Mouse (Mus musculus) small intestine, adult 2 months (tissue): ENCODE measurements at regions not wholly inside any gene's neighbourhood (a gene's known extent, or its start where the extent isn't known, plus 50 kb on each side); places are given as distances from the start of the nearest gene placed in this dataset.

Experiments
- H3K27ac ChIP-seq: fragments of 200-500 bp; 2 replicates; pipeline ENCODE4 v1.5.1; 2012; ENCODE audit warnings: low read depth, low read length, control low read depth, inconsistent platforms; ENCODE audit not compliant: insufficient read depth
- H3K27me3 ChIP-seq: fragments of 200-500 bp; 2 replicates; pipeline ENCODE4 v1.6.1; 2012; ENCODE audit warnings: mild to moderate bottlenecking, moderate library complexity, low read length, inconsistent platforms; ENCODE audit not compliant: control insufficient read depth, insufficient read depth
- H3K36me3 ChIP-seq: fragments of 200-500 bp; 2 replicates; pipeline ENCODE4 v1.6.1; 2012; ENCODE audit warnings: mild to moderate bottlenecking, low read length, control low read depth, inconsistent platforms; ENCODE audit not compliant: control insufficient read depth, insufficient read depth
- H3K4me1 ChIP-seq: fragments of 200-500 bp; 2 replicates; pipeline ENCODE4 v1.6.1; 2012; ENCODE audit warnings: low read length, inconsistent platforms, mixed read lengths; ENCODE audit not compliant: control insufficient read depth, insufficient read depth, insufficient read length
- H3K4me3 ChIP-seq: fragments of 200-500 bp; 2 replicates; pipeline ENCODE4 v1.5.1; 2012; ENCODE audit warnings: low read depth, mild to moderate bottlenecking, control low read depth, inconsistent platforms, low read length, moderate library complexity
- CTCF ChIP-seq: fragments of 200-500 bp; IDR thresholded peaks from 2 replicates; pipeline ENCODE4 v1.5.1; 2012; ENCODE audit warnings: low read depth, mild to moderate bottlenecking, control low read depth, inconsistent platforms, low read length, moderate library complexity, mixed read lengths; ENCODE audit not compliant: insufficient replicate concordance, insufficient read length; ENCODE audit errors: extremely low read depth
- POLR2A ChIP-seq: fragments of 200-500 bp; IDR thresholded peaks from 2 replicates; pipeline ENCODE4 v1.6.1; 2012; ENCODE audit warnings: low read depth, mild to moderate bottlenecking, control low read depth, inconsistent platforms, low read length, moderate library complexity
- WGBS: fragments of 180-500 bp; shearing (Covaris S2); methylation state at CpG from one replicate; pipeline ENCODE4 v1.1.7; 2018; 5-methylcytosine and 5-hydroxymethylcytosine counted together

DNA sequence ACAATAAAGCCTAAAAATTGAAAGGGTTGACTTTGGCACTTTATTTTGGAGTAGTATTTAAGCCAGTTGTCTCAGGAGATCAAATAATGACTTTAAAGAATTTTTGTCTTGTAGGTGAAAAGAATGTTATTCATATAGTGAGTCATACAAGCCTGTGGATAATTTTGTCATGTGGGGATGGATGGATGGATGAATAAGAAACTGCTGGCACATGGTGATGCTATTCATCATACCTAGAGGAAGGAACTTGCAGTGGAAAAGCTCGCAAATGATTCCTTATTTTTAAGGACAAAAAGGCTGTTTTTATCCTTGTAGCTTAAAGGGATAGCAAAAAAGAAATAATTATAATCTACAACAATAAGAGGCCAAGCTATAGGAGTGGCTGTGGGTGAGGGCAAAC is 655.4 kb upstream of the Auts2 start:
- TF ChIP-seq POLR2A (no peak), CTCF (no peak)

DNA sequence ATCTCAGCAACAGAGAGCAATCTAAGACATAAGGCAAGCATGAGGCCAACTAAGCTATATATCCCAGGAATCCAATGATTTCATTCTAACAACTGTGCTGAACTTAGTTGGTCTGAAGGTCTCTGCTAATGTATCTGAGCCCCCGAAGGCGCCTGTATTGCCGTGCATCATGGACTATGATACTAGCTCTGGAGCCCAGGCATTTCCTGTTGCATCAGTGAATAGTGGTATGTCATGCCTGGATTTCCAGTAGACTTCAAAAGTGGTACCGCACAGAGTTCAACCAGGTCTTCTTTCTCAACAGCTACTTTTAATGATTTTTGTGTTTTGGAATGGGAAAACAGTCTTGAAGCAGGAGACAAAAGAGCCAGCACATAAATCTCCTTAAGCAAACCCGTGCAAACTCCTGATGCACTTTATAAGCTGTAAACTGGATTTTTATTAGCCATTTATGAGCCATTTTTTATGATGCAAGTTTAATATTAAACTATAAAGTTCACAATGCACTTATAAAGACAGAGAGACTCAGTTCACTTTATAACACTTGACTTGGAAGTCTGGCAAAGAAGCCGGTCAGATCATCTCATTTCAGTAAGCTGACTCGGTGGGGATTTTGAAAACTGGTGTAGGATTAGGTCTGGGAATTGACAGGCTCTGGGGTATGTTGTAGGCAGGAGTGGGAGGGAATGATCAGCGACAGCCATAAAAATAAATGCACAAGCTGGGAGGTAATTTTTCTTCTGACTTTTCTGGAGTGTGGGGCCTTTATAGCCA is 646.8 kb upstream of the Auts2 start:
- peaks cover 11% of the 10 kb centered on the region; the same call in 1 of the 2 replicates for H3K4me1 ChIP-seq
- H3K36me3 ChIP-seq = no peaks in the 10 kb centered on the region
- peak overlapping the region; percentile 49 for H3K27ac ChIP-seq
- TF ChIP-seq POLR2A = no peak
- TF ChIP-seq CTCF = no peak
- H3K27me3 ChIP-seq = no peaks in the 10 kb centered on the region
- WGBS = 28% methylated on average over 8 of the region's 8 CpGs
- no peak overlapping the region for H3K4me3 ChIP-seq

More for the DNA sequence above, 655.4 kb upstream of the Auts2 start:
- H3K4me3 ChIP-seq = no peak overlapping the region
- WGBS = 70% methylated on average over 1 of the region's 1 CpGs
- H3K27me3 ChIP-seq = no peaks in the 10 kb centered on the region
- peaks cover 3% of the 10 kb centered on the region; the same call in 1 of the 2 replicates for H3K4me1 ChIP-seq
- no peak overlapping the region for H3K27ac ChIP-seq
- no peaks in the 10 kb centered on the region for H3K36me3 ChIP-seq

DNA sequence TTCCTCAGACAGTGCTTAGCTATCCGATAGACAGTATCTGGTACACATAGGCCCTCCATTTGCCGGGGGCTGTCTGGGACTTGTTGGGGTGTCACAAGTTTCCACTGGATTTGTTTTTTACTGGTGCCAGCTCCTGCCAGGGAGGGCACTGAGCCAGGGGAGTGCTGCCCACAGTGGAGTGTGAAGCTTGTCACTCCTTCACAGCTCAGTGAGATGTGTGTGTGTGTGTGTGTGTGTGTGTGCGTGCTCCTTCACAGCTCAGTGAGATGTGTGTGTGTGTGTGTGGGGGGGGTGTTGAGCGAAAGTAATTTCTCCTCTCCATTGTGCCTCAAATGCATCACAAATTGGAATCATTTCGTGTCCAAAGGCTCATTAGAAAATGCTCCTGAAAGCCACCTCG is 632.5 kb upstream of the Auts2 start:
- 92% methylated on average over 6 of the region's 6 CpGs for WGBS
- H3K4me3 ChIP-seq = no peak overlapping the region
- no peak overlapping the region for H3K27ac ChIP-seq
- no peaks in the 10 kb centered on the region for H3K36me3 ChIP-seq
- no peaks in the 10 kb centered on the region for H3K27me3 ChIP-seq
- no peak for TF ChIP-seq CTCF
- TF ChIP-seq POLR2A = no peak
- no peaks in the 10 kb centered on the region; the same call in 1 of the 2 replicates for H3K4me1 ChIP-seq

DNA sequence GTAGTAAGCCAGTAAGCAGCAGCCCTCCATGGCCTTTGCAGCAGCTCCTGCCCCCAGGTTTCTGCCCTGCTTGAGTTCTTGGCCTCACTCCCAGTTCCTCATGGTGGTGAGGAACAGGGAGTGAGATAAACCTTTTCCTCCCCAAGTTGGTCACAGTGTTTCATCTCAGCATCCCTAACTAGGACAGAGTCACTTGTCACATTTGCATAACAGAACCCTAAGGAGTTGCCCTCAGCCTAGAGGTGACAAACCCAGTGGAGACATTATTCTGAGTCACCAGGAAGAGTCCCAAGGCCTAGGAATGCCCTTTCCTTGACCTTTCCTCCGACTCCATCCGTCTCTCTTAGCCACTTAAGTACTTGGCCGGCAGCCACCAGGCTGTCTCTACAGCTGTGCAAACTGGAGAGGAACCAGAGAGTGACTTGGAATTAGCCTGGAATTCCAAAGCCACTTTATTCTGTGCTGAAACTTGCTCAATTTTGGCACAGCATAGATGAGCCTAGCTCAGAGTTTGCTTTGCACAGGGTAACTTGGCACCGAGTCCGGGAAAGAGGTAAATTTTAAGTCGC is 630.1 kb upstream of the Auts2 start:
- 12% methylated on average over 6 of the region's 6 CpGs for WGBS
- H3K4me3 ChIP-seq = no peak overlapping the region
- H3K27me3 ChIP-seq = no peaks in the 10 kb centered on the region
- H3K27ac ChIP-seq = no peak overlapping the region
- no peaks in the 10 kb centered on the region for H3K36me3 ChIP-seq
- no peaks in the 10 kb centered on the region; the same call in 1 of the 2 replicates for H3K4me1 ChIP-seq
- TF ChIP-seq POLR2A = no peak
- TF ChIP-seq CTCF = no peak

DNA sequence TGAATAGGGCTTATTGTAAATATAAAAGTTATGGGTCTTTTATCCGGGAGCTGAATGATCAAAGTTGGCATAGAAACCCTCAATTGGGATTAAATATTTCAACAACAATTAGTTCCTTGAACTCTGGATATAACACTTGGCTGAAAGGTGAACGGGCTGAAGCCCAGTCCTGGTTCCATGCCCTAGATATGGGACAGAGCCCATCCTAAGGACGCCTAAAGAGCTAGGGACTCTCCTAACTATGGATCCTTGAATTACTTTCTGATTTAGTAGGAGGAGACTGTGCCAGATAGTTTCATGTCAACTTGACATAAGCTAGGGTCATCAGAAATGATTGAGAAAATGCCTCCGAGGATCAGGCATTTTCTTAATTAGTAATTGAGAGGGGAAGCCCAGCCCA is 629.5 kb upstream of the Auts2 start:
- no peak for TF ChIP-seq CTCF
- TF ChIP-seq POLR2A = no peak
- Histone ChIP-seq H3K4me1 (no peaks in the 10 kb centered on the region; the same call in 1 of the 2 replicates), H3K36me3 (no peaks in the 10 kb centered on the region), H3K27ac (no peak overlapping the region), H3K4me3 (no peak overlapping the region), H3K27me3 (no peaks in the 10 kb centered on the region)
- 55% methylated on average over 4 of the region's 4 CpGs for WGBS

DNA sequence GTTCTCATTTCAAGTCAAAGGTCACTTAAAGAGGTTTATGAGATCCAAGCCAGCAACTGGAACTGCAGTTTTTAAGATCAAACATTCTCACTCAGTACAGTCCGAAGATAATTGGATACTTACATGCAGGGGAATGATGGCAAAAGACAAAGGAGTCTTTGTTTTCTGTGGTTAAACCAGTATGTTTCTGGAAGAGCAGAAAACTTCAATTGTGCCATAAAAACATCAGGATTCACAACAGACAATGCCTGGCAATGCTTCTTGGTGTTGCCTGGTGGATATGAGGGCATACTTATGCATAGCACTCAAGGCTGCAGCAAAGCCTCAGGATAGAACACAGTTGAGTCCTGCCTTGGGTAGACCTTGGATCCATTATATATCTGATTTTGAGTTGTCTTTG is 628.1 kb upstream of the Auts2 start:
- no peaks in the 10 kb centered on the region for H3K36me3 ChIP-seq
- 29% methylated on average over 1 of the region's 1 CpGs for WGBS
- H3K4me1 ChIP-seq = no peaks in the 10 kb centered on the region; the same call in 1 of the 2 replicates
- TF ChIP-seq CTCF (no peak), POLR2A (no peak)
- H3K27ac ChIP-seq = no peak overlapping the region
- H3K4me3 ChIP-seq = no peak overlapping the region
- H3K27me3 ChIP-seq = no peaks in the 10 kb centered on the region

DNA sequence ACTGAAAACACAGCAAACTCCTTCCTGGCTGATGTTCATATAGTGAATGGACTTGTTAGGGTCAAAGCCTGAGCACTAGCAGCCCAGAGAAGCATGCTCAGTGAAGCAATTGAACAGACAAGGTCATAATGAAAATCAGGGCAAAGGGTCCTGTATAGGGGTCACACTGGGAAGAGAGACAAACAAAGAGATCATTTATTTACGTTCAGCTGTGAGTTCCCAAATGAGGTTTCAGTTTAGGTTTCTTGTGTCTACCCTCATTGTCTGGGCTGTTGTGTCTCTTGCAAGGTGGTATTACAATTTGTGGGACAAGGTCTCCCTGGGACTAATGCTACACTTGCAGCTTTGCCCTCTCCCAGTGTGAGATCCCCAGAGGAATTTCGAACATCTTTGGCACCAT is 624.4 kb upstream of the Auts2 start:
- H3K4me3 ChIP-seq = no peak overlapping the region
- WGBS = 83% methylated on average over 2 of the region's 2 CpGs
- TF ChIP-seq CTCF = no peak
- H3K4me1 ChIP-seq = no peaks in the 10 kb centered on the region
- H3K27me3 ChIP-seq = no peaks in the 10 kb centered on the region
- no peak overlapping the region for H3K27ac ChIP-seq
- no peaks in the 10 kb centered on the region for H3K36me3 ChIP-seq
